Mouse (Mus musculus) myocyte (in vitro differentiated cells): ENCODE measurements around the gene Utp11.

Experiments used
- POLR2A ChIP-seq: IDR thresholded peaks from one replicate; pipeline ENCODE4 v1.6.1; 2011; ENCODE audit warnings: low read depth, mild to moderate bottlenecking, control low read depth, moderate library complexity; ENCODE audit not compliant: insufficient read length
- USF1 ChIP-seq: IDR thresholded peaks from one replicate; pipeline ENCODE4 v1.6.1; 2011; ENCODE audit warnings: low read depth, mild to moderate bottlenecking, control low read depth, moderate library complexity

DNA sequence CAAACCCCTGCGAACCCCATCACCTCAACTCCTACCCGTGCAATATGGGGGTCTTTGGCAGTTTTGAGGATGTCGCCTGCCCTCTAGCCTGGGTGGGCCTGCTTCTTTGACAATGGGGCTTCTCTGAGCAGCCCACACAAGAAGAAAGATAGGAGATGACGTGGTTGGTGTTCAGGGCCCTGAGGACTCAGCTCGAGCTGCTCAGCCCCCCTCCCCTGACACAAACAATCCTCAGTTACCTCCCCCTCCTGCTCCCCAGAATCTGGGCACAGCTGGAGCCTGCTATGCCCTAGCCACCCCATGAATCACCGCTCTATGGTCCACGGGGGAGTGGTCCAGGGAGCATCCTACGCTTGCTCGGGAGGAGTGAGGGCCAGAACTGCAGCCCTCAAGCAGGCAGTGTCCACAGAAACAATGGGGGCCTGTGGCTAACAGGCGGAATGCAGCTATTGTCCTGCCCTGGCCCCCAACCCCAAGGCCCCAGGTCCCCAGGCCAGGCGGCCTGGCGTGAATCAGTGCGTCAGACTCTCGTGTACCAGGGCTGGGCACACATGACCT is 25.8 kb downstream of the Utp11 start:
- TF ChIP-seq POLR2A (no peak), USF1 (no peak)
